Mouse (Mus musculus): ENCODE data around the gene Scnn1a. TPM values are rescaled to one million over a fixed set of nuclear protein-coding genes. Genes with fewer than 3 reads are reported as not detected.

Scnn1a gene
- polyA plus RNA-seq, 1 experiment from 2014 or later, result 8.8 TPM

DNA sequence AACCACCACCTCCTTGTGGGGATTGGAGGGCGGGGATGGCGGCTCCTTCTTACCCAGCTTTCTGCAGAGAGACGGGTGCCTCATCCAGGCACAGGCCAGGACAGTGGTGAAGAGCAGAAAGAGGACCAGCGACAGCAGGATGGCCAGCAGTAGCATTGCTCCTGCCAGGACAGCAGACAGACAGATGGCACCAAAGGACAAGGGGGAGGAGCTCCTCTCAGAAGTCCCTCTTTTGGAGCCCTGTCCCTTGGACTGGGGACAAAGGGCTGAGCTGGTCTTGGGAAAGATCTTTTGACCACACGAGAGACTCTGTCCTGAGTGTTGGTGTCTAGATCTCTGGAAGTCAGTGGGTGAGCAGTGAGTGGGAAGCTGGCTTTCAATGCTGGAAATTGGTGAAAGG lies 11.1 kb upstream of the Scnn1a start:
- H3K36me3 ChIP-seq, result peaks cover 23% of the 10 kb centered on the region

DNA sequence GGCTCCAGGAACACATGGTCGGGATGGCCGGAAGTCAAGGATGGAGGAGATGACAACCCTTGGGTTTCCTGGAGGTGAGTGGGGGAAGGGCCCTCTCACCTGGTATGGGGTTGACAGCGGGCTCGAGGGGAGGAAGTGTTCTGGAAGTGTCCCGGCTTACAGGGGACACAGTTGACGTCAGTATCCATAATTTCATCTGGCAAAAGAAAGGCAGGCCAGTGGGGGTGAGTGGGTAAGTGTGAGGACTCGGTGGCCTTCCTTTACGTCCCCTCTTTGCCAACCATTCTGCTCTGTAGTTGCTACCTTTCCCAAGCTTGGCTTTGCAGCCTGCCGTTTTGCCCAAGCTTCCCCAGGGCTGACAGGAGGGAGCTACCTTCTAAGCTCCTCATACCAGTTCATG lies 8.3 kb upstream of the Scnn1a start:
- Histone ChIP-seq H3K27me3 (no peaks in the 10 kb centered on the region), H3K4me2 (replicated peaks) (peak overlapping the region; percentile 77), H3K4me3 (replicated peaks) (peak overlapping the region; percentile 58), H3K9me3 (replicated peaks) (no peaks in the 10 kb centered on the region), H3K36me3 (peaks cover 10% of the 10 kb centered on the region), H3K4me1 (peaks cover 45% of the 10 kb centered on the region), H3K9ac (no peak overlapping the region), H3K27ac (replicated peaks) (no peak overlapping the region)
- ATAC-seq (ENCODE audit: insufficient number of reproducible peaks, low FRiP score, low TSS enrichment, low read depth), result no peak
- 83% methylated on average over 9 of the region's 9 CpGs for WGBS

More for the DNA sequence above, 11.1 kb upstream of the Scnn1a start:
- Histone ChIP-seq H3K27ac (replicated peaks) (no peak overlapping the region), H3K4me1 (peaks cover 41% of the 10 kb centered on the region), H3K4me2 (replicated peaks) (no peak overlapping the region), H3K9me3 (replicated peaks) (no peaks in the 10 kb centered on the region), H3K27me3 (no peaks in the 10 kb centered on the region), H3K9ac (no peak overlapping the region), H3K4me3 (replicated peaks) (no peak overlapping the region)
- no peak for ATAC-seq (ENCODE audit: insufficient number of reproducible peaks, low FRiP score, low TSS enrichment, low read depth)
- 62% methylated on average over 5 of the region's 5 CpGs for WGBS

DNA sequence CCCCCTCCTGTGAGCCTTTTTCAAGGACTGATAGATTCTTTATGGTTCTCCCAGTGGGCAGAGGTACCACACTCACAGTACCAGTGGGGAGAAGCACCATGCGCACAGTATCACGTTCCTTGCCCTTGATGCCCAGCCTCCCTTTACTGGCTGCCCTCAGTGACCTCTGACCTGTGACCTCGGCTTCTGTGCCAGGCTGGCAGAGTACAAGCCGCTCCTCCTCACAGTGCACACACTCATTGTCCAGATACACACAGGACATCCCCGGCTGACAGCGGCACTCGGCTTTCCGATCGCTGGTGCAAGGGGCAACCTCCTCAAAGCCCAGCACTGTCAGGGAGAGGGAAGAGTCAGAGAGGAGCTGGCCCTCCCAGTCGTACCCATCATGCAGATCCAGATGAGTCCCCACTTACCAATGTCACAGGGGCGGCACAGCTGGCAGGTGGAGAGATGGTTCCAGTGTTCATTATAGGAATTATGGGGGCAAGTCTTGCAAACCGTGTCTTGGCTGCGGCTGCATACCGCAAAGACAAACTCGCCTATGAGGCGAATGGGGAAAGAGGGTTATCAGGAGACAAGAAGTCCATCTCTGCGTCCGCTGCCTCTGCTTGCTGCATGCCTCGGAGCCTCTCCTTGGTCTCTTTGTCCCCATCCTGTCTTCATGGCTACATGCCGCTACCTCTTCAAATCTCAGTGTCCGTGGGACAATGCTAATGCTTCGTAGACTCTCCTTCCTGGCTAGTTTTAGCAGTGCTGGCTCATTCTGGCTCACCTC lies 7.7 kb upstream of the Scnn1a start:
- Histone ChIP-seq H3K4me2 (replicated peaks) (peak overlapping the region; percentile 77), H3K9me3 (replicated peaks) (no peaks in the 10 kb centered on the region), H3K4me1 (peaks cover 45% of the 10 kb centered on the region), H3K4me3 (replicated peaks) (peak overlapping the region; percentile 58), H3K27me3 (no peaks in the 10 kb centered on the region), H3K9ac (peak overlapping the region; percentile 71; the same call in 1 of the 2 replicates), H3K27ac (replicated peaks) (peak overlapping the region; percentile 75; the same call in 1 of the 2 replicates), H3K36me3 (peaks cover 10% of the 10 kb centered on the region)
- WGBS, result 64% methylated on average over 22 of the region's 22 CpGs
- no peak for ATAC-seq (ENCODE audit: insufficient number of reproducible peaks, low FRiP score, low TSS enrichment, low read depth)

DNA sequence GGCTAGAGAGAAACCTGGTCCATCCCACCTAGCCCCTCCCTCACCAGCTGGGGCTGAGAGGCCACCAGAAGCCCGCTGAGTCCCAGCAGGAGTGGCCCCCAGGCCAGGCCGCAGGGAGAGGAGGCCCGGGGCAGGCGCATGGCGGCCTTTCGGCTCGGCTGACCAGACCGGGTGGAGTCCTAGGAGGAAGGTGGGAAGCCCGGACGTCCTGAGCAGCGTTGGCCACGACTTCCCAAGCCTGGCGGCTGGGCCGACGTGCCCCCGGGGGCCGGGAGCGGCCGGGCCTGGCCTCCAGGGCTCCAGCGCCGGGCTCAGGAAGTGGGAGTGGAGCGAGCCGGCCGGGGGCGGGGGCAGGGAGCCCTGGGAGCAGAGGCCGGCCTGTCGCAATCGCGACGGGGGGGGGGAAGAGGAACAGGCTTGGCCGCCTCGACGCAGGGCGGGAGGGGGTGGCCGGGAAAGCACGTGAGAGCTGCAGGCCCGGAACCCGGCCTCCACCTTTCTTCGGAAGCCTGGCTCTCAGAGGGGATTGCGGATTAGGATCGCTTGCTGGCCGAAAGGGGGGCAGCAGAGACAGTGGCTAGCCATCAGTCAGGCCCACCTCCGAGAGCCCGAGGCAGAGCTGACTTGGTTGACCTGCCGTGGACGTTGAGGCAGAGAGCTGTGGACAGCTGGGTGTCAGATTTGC lies 6.8 kb upstream of the Scnn1a start, which contains the start of gene Ltbr:
Gene Ltbr, minus strand, starts transcription at position 340 of the 685 bp plus-strand sequence.
- peaks cover 7% of the 10 kb centered on the region for H3K36me3 ChIP-seq
- H3K4me2 ChIP-seq (replicated peaks), result peak within 1 kb of the TSS; percentile 77
- H3K27me3 ChIP-seq, result no peaks in the 10 kb centered on the region
- WGBS, result 4% methylated on average over 44 of the region's 46 CpGs
- peak within 1 kb of the TSS; percentile 75 for H3K27ac ChIP-seq (replicated peaks)
- peak; percentile 86 for ATAC-seq (ENCODE audit: insufficient number of reproducible peaks, low FRiP score, low TSS enrichment, low read depth)
- H3K9me3 ChIP-seq (replicated peaks), result no peaks in the 10 kb centered on the region
- H3K4me3 ChIP-seq (replicated peaks), result peak within 1 kb of the TSS; percentile 58
- peaks cover 44% of the 10 kb centered on the region for H3K4me1 ChIP-seq
- peak within 1 kb of the TSS; percentile 71 for H3K9ac ChIP-seq

DNA sequence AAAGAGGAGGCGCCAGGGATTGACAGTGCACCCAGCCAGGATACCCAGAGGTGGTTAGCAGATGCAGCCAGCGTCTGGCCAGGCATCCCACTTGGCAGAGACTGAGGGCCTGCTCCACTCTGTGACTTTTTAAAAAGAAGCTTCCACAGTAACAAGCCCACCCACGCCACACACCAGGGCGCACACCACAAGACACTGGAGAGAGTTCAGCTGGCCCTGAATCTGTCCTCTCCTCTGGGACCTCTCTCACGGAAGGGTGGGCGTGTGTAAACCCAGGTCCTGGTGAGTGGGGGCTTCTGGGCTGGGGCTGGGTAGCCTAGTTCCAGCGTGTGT lies 6.3 kb upstream of the Scnn1a start:
- 0 out of 2 replicates have a peak, but pooled peaks have one; percentile 12 for ATAC-seq (ENCODE audit: insufficient number of reproducible peaks, low FRiP score, low TSS enrichment, low read depth)
- H3K9ac ChIP-seq, result peak overlapping the region; percentile 71
- peak overlapping the region; percentile 75 for H3K27ac ChIP-seq (replicated peaks)

DNA sequence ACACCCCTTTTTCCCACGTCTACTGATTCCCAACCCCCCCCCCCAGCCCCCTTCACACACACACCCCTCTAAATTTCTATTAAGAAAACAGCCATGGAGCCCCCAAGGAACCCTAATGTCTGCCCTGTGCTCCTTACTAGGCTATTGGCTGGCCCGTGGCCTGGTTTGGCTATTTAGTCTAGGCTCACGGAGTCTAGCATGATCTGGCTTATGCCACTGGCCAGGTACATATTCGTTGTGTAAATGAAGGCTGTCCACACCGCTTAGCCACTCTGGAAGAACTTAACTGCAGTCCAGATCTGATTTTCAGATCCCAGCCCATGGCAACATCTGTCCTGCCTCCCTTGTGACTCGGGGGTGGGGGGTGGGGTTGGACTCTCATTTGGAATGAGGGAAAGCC lies 5.7 kb upstream of the Scnn1a start:
- WGBS, result 70% methylated on average over 6 of the region's 6 CpGs
- no peak overlapping the region for H3K4me2 ChIP-seq (replicated peaks)
- H3K9ac ChIP-seq, result no peak overlapping the region

More for the DNA sequence above, 6.3 kb upstream of the Scnn1a start:
- Histone ChIP-seq H3K4me1 (peaks cover 38% of the 10 kb centered on the region), H3K4me2 (replicated peaks) (peak overlapping the region; percentile 77), H3K36me3 (peaks cover 7% of the 10 kb centered on the region), H3K4me3 (replicated peaks) (peak overlapping the region; percentile 58), H3K27me3 (no peaks in the 10 kb centered on the region), H3K9me3 (replicated peaks) (no peaks in the 10 kb centered on the region)
- WGBS, result 54% methylated on average over 7 of the region's 7 CpGs

DNA sequence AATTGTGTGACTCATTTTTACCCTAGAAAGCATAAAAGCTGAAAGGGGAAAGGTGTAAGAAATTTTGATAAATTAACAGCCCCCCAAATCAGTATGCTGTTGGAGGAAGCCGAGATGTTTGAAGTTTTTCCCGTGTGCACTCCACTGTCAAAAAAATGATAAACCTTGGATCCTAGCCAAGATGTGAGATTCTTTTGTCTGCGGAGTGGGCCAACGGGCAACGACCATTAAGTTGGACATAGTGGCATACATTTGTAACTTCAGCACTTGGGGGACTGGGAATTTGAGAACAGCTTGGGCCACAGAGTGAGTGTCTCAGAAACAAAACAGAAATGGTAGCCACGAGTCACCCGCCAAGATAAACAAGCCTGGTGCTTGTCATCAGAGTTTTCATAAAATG lies 3.4 kb upstream of the Scnn1a start:
- no peak for ATAC-seq (ENCODE audit: insufficient number of reproducible peaks, low FRiP score, low TSS enrichment, low read depth)
- no peak overlapping the region for H3K27ac ChIP-seq (replicated peaks)
- H3K9ac ChIP-seq, result no peak overlapping the region
- no peaks in the 10 kb centered on the region for H3K9me3 ChIP-seq (replicated peaks)
- no peak overlapping the region for H3K4me2 ChIP-seq (replicated peaks)
- no peak overlapping the region for H3K4me3 ChIP-seq (replicated peaks)
- peaks cover 30% of the 10 kb centered on the region for H3K4me1 ChIP-seq
- peaks cover 23% of the 10 kb centered on the region for H3K27me3 ChIP-seq
- 52% methylated on average over 7 of the region's 7 CpGs for WGBS
- peaks cover under 1% of the 10 kb centered on the region; the same call in 1 of the 2 replicates for H3K36me3 ChIP-seq

More for the DNA sequence above, 5.7 kb upstream of the Scnn1a start:
- Histone ChIP-seq H3K4me3 (replicated peaks) (no peak overlapping the region), H3K27me3 (peaks cover under 1% of the 10 kb centered on the region; the same call in 1 of the 2 replicates), H3K27ac (replicated peaks) (no peak overlapping the region), H3K9me3 (replicated peaks) (no peaks in the 10 kb centered on the region), H3K36me3 (peaks cover 7% of the 10 kb centered on the region), H3K4me1 (peaks cover 35% of the 10 kb centered on the region)
- no peak for ATAC-seq (ENCODE audit: insufficient number of reproducible peaks, low FRiP score, low TSS enrichment, low read depth)

DNA sequence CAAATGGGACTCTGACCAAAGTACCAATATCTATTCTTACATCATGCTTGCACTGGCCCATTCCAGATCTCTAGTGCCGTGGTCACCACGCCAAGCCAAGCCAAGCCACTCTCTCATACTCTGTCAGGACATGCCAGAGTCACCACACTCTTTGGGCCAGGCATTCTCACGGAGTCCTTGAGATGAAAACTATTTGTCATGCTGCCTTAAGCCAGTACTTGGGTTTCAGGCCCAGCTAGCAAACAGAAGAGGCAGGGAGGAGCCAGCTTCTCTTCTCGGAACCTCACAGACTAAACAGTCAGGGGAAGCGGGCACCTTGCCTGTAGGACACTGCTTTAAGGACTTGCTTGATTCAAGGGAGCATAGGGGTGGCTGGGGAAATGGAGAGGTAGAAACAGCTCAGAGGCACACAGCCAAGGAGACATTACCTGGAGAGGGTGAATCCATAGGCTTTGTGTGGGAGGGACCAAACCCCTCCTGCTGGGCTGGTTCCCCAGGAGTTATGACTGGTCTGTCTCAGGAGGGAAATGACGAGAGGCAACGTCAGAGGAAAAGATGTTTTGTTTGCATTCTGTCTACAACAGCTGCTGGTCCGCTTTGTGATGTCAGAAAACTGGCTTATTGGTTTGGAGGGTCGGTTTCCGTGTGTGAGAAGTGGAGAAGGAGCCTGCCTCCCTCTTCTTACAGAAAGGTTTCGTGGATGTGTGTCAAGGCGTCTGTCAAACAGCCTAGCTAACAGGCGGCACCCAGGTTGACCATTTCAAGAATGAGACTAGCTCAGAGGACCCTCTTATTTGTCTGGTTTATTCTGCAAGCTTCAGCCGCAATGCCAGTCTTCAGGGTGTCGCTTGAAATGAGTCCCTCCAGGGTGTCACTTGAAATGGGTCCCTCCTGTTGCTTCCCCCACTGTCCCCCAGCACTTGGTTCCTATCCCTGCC lies 1.2 kb upstream of the Scnn1a start:
- H3K4me1 ChIP-seq, result peaks cover 13% of the 10 kb centered on the region
- no peak overlapping the region for H3K4me2 ChIP-seq (replicated peaks)
- no peak overlapping the region for H3K9ac ChIP-seq
- H3K4me3 ChIP-seq (replicated peaks), result no peak overlapping the region
- H3K27me3 ChIP-seq, result peaks cover 37% of the 10 kb centered on the region
- H3K36me3 ChIP-seq, result no peaks in the 10 kb centered on the region
- ATAC-seq (ENCODE audit: insufficient number of reproducible peaks, low FRiP score, low TSS enrichment, low read depth), result no peak
- WGBS, result 54% methylated on average over 15 of the region's 15 CpGs
- H3K9me3 ChIP-seq (replicated peaks), result no peaks in the 10 kb centered on the region
- no peak overlapping the region for H3K27ac ChIP-seq (replicated peaks)

DNA sequence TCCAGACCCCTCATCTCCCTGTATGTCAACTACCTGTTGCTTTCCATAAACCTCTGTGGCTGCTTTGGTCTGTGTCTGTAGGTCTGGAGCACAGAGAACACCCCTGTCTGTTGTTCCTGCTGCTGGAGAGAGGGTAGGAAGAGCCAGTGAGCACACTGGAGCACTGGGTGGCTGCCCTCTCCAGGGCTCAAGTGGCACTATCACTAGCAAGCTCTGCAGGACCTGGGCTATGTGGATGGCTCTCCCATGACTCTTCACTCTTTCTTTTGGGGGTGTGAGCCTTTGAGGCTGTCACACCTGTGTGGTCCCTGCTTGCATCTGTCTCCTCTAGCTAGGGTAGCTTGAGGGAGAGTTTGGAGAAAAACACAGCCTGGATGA lies 551 bp upstream of the Scnn1a start:
- H3K27ac ChIP-seq (replicated peaks), result no peak overlapping the region
- H3K9me3 ChIP-seq (replicated peaks), result no peaks in the 10 kb centered on the region
- no peak overlapping the region for H3K4me3 ChIP-seq (replicated peaks)
- H3K4me1 ChIP-seq, result peaks cover 7% of the 10 kb centered on the region; the same call in 1 of the 2 replicates
- no peaks in the 10 kb centered on the region for H3K36me3 ChIP-seq
- ATAC-seq (ENCODE audit: insufficient number of reproducible peaks, low FRiP score, low TSS enrichment, low read depth), result no peak
- H3K27me3 ChIP-seq, result peaks cover 37% of the 10 kb centered on the region
- no peak overlapping the region for H3K4me2 ChIP-seq (replicated peaks)
- H3K9ac ChIP-seq, result no peak overlapping the region

DNA sequence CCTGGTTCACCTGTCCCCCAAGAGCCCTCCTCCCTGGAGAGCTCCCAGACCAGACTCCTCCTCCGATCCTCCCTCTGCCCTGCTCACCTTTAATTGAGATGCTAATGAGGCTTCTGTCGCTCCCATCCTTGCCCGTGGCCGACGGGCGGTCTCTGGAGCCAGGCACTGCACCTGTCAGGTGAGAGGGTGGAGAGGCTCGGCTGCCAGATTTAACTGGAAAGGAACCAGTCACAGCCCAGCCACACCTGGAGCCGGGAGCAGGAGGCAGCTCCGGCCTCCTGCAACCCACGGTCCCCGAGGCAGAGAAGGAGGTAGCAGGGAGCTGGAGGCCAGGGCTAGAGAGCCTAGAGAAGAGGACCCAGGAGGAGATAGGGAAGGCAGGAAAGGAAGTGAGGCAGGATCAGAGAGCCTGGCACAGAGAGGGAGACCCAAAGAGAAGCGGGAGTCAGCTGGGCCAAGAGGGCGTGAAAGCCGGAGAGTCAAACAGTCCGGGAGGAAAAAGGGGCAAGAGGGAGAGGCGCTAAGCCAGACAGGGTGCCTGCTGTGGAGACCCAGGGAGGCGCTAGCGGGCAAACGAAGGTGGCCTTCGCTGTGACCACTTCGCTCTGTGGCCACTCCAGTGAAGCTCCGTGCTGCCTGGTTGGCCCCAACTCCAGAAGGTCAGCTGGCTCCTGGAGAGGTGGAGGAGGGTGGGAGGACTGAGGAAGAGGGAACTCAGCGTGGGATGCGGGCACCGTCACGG lies 826 bp downstream of the Scnn1a start:
- Histone ChIP-seq H3K9ac (no peak overlapping the region), H3K4me3 (replicated peaks) (peak overlapping the region; percentile 13), H3K9me3 (replicated peaks) (no peaks in the 10 kb centered on the region), H3K4me1 (peaks cover 7% of the 10 kb centered on the region; the same call in 1 of the 2 replicates), H3K27ac (replicated peaks) (no peak overlapping the region), H3K4me2 (replicated peaks) (peak overlapping the region; percentile 24), H3K27me3 (peaks cover 37% of the 10 kb centered on the region), H3K36me3 (no peaks in the 10 kb centered on the region)
- WGBS, result 11% methylated on average over 26 of the region's 26 CpGs
- 0 out of 2 replicates have a peak, but pooled peaks have one; percentile 41 for ATAC-seq (ENCODE audit: insufficient number of reproducible peaks, low FRiP score, low TSS enrichment, low read depth)

Measured in embryonic facial prominence, embryonic 15.5 days (tissue).